Mouse (Mus musculus) hindbrain, embryonic 12.5 days (tissue): Measurements from ENCODE around the gene Vti1a. TPM values are rescaled to one million over a fixed set of nuclear protein-coding genes. Genes with fewer than 3 reads are reported as not detected.

Experiments
- ATAC-seq: fragments of 200-750 bp; cut with Nextera tagmentation; 2 replicates; pipeline ENCODE4 v1.8.0; 2017; ENCODE audit warnings: moderate TSS enrichment; ENCODE audit not compliant: low FRiP score
- H3K27ac ChIP-seq: fragments of 300-500 bp; sonication (generic); 2 replicates; pipeline ENCODE4 v1.5.1; 2016; ENCODE audit warnings: mild to moderate bottlenecking
- H3K27me3 ChIP-seq: fragments of 300-500 bp; sonication (generic); 2 replicates; pipeline ENCODE4 v1.6.1; 2016; ENCODE audit warnings: mild to moderate bottlenecking
- H3K36me3 ChIP-seq: fragments of 300-500 bp; sonication (generic); 2 replicates; pipeline ENCODE4 v1.6.1; 2016; ENCODE audit warnings: mild to moderate bottlenecking
- H3K4me1 ChIP-seq: fragments of 300-500 bp; sonication (generic); 2 replicates; pipeline ENCODE4 v1.6.1; 2016
- H3K4me2 ChIP-seq: fragments of 300-500 bp; sonication (generic); replicated peaks from 2 replicates; pipeline ENCODE4 v1.6.1; 2016; ENCODE audit warnings: mild to moderate bottlenecking
- H3K4me3 ChIP-seq: fragments of 300-500 bp; sonication (generic); 2 replicates; pipeline ENCODE4 v1.5.1; 2016; ENCODE audit warnings: mild to moderate bottlenecking
- H3K9ac ChIP-seq: fragments of 300-500 bp; sonication (generic); 2 replicates; pipeline ENCODE4 v1.6.1; 2016; ENCODE audit warnings: mild to moderate bottlenecking, moderate library complexity
- H3K9me3 ChIP-seq: fragments of 300-500 bp; sonication (generic); replicated peaks from 2 replicates; pipeline ENCODE4 v1.6.1; 2016; ENCODE audit warnings: mild to moderate bottlenecking
- WGBS: fragments of 180-500 bp; shearing (Covaris S2); methylation state at CpG from one replicate; pipeline ENCODE4 v1.1.7; 2016; 5-methylcytosine and 5-hydroxymethylcytosine counted together
- polyA plus RNA-seq: library from polyadenylated mRNA; unstranded; fragments of >200 nt; fragmentation: Nextera tagmentation; extraction: Ambion mirVana; gene quantifications from 2 replicates; pipeline ENCODE4 v1.2.1, GENCODE M21; 2016

Vti1a gene
- polyA plus RNA-seq, 1 experiment from 2014 or later: 32.3 TPM

GRCm38 (mm10) chr19:55556168-55556999 lies 240.3 kb downstream of the Vti1a start:
- H3K4me3 ChIP-seq: peak overlapping the region; percentile 13; the same call in 1 of the 2 replicates

DNA sequence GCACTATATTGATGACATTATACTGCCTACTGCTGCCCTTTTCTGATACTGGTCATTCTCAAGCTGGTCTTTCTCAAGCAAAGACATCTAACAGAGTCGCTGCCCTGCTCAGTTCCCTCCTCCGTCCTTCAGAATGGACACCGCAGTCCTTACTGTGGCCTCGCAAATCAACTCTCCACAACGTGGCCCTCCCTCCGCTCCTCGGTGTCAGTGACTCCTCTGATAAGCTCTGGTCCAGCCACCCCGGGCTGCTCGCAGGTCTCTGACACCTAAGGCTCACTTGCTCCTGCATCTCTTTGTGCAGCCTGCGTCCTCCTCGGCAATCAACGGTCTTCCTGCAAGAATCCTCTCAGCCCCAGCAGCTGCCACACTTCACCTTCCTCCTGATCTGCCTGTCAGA lies 243.2 kb downstream of the Vti1a start:
- Histone ChIP-seq H3K4me2 (no peak overlapping the region), H3K36me3 (no peaks in the 10 kb centered on the region), H3K27me3 (peaks cover 45% of the 10 kb centered on the region), H3K4me1 (peaks cover 27% of the 10 kb centered on the region), H3K9me3 (no peaks in the 10 kb centered on the region), H3K9ac (no peak overlapping the region), H3K4me3 (no peak overlapping the region), H3K27ac (no peak overlapping the region)
- 82% methylated on average over 12 of the region's 12 CpGs for WGBS
- no peak for ATAC-seq

More at GRCm38 (mm10) chr19:55556168-55556999, 240.3 kb downstream of the Vti1a start:
- Histone ChIP-seq H3K9me3 (no peaks in the 10 kb centered on the region), H3K4me1 (peaks cover 16% of the 10 kb centered on the region), H3K27ac (peak overlapping the region; percentile 60), H3K36me3 (no peaks in the 10 kb centered on the region), H3K4me2 (peak overlapping the region; percentile 36), H3K27me3 (peaks cover 51% of the 10 kb centered on the region), H3K9ac (no peak overlapping the region)
- 3% methylated on average over 21 of the region's 21 CpGs for WGBS
- ATAC-seq: peak; percentile 99

DNA sequence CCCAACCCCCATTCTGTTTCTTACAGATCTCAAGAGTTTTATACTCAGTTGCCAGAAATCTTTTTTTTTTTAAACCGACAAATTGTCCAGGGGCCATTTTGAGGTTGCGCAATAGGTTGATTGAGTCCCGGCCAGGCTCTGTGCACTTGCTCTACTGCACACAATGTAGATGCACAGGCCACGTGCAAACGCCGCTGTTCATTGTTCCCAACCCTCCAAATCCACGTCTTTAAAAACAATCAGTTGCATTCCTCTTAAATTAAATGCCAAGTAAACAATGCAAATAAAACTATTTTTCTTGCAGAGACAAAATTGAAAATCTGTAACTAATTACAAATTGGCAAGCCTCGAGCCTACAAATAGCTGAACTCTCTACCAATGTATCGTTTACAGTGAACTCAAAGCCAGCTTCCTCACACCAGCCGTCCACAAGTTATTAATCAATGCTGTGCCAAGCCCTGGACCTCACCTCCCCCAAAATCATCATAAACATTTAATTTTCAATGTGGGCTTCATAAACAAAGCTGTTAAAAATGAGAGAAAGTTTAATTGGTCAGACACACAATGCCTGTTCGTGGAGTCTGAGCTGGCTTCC lies 244.1 kb downstream of the Vti1a start:
- H3K4me2 ChIP-seq: no peak overlapping the region
- no peak overlapping the region for H3K9ac ChIP-seq
- H3K36me3 ChIP-seq: no peaks in the 10 kb centered on the region
- peaks cover 39% of the 10 kb centered on the region for H3K27me3 ChIP-seq
- ATAC-seq: no peak
- H3K27ac ChIP-seq: no peak overlapping the region
- H3K4me3 ChIP-seq: no peak overlapping the region
- no peaks in the 10 kb centered on the region for H3K9me3 ChIP-seq
- 82% methylated on average over 11 of the region's 11 CpGs for WGBS
- H3K4me1 ChIP-seq: peaks cover 27% of the 10 kb centered on the region

- Histone ChIP-seq H3K27ac (no peak overlapping the region), H3K9me3 (no peaks in the 10 kb centered on the region), H3K4me1 (peaks cover 16% of the 10 kb centered on the region), H3K27me3 (peaks cover 36% of the 10 kb centered on the region), H3K4me2 (no peak overlapping the region), H3K9ac (no peak overlapping the region), H3K36me3 (no peaks in the 10 kb centered on the region), H3K4me3 (no peak overlapping the region)
- WGBS: 86% methylated on average over 10 of the region's 10 CpGs
- no peak for ATAC-seq
These were observed 245.4 kb downstream of the Vti1a start for GRCm38 (mm10) chr19:55561469-55561868.

GRCm38 (mm10) chr19:55562487-55563147 lies 246.5 kb downstream of the Vti1a start:
- no peak overlapping the region for H3K27ac ChIP-seq
- no peak overlapping the region for H3K4me3 ChIP-seq
- no peak overlapping the region for H3K9ac ChIP-seq
- 90% methylated on average over 14 of the region's 14 CpGs for WGBS
- no peaks in the 10 kb centered on the region for H3K9me3 ChIP-seq
- peaks cover 15% of the 10 kb centered on the region for H3K4me1 ChIP-seq
- H3K27me3 ChIP-seq: peaks cover 36% of the 10 kb centered on the region
- ATAC-seq: no peak
- no peak overlapping the region for H3K4me2 ChIP-seq
- H3K36me3 ChIP-seq: no peaks in the 10 kb centered on the region

DNA sequence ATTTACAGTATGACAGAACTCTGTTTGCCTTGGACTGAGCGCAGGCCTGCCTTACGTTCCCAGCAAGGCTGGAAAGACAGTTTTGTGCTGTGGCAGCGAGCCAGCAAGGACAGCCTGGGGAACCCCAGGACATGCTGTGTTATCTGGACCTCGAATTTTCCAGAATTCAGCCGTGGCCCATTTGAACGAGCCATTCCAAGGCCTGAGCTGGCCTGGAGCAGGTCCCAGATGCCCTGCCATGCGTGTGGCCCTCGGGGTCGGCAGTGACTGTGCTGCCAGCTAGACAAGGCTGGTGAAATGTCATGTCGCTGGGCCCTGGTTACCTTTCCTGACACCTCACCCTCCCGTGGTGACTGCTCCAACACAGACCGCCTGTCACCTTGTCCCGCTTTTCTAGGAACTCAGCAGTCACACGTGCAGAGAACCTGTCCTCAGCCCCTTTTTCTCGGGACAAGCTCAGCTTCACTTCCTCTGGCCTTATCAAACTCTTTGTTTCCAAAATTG lies 247.1 kb downstream of the Vti1a start:
- ATAC-seq: no peak
- H3K9me3 ChIP-seq: no peaks in the 10 kb centered on the region
- H3K4me2 ChIP-seq: no peak overlapping the region
- peaks cover 15% of the 10 kb centered on the region for H3K4me1 ChIP-seq
- H3K36me3 ChIP-seq: no peaks in the 10 kb centered on the region
- H3K4me3 ChIP-seq: no peak overlapping the region
- peaks cover 36% of the 10 kb centered on the region for H3K27me3 ChIP-seq
- no peak overlapping the region for H3K9ac ChIP-seq
- H3K27ac ChIP-seq: no peak overlapping the region
- WGBS: 68% methylated on average over 15 of the region's 15 CpGs

DNA sequence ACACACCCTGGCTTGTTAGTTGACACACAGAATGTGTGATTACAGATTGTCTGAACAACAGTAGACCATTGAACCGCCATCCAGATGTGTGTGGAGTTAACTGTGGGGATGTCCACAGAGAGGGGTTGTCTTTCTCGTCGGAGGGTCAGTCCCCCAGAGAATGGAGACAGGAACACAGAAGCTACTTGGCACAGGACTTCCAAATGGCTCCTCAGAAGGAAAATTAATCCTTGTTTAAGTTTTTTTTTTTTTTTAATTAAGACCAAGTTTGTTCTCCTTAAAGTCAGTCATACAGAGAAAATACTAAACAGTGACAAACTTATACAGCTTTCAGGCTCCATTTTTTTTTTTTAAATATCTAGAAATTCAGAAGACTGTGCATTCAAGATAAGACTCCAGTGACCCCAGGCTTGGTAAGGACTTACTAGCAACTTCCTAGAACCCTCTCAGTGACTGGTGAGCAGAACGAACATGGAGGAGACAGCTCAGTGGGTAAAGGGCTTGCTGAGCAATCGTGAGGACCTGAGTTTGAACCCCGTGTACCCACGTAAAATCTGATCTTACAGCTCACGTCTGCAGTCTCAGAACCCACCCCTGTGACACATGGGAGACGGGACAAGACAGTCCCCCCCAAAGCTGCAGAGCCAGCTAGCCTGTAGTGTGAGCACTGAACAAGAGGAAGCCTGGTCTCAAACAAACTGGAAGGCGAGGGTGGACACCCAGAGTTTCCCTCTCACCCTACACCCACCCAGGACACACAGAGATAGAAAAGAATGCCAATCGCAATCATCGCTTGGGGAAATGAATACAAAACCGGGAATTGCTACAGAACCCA lies 248.2 kb downstream of the Vti1a start:
- Histone ChIP-seq H3K4me2 (no peak overlapping the region), H3K9ac (no peak overlapping the region), H3K9me3 (no peaks in the 10 kb centered on the region), H3K27me3 (peaks cover 34% of the 10 kb centered on the region), H3K27ac (no peak overlapping the region), H3K4me3 (no peak overlapping the region), H3K36me3 (no peaks in the 10 kb centered on the region), H3K4me1 (peaks cover 15% of the 10 kb centered on the region)
- WGBS: 72% methylated on average over 13 of the region's 13 CpGs
- ATAC-seq: no peak

- Histone ChIP-seq H3K27ac (no peak overlapping the region), H3K4me2 (no peak overlapping the region), H3K9me3 (no peaks in the 10 kb centered on the region), H3K9ac (no peak overlapping the region), H3K4me1 (peaks cover 15% of the 10 kb centered on the region), H3K27me3 (peaks cover 30% of the 10 kb centered on the region), H3K4me3 (no peak overlapping the region), H3K36me3 (no peaks in the 10 kb centered on the region)
- WGBS: 91% methylated on average over 11 of the region's 11 CpGs
- no peak for ATAC-seq
These were observed 249.0 kb downstream of the Vti1a start for GRCm38 (mm10) chr19:55565111-55565510.

- Histone ChIP-seq H3K4me2 (no peak overlapping the region), H3K9ac (no peak overlapping the region), H3K9me3 (no peaks in the 10 kb centered on the region), H3K4me3 (no peak overlapping the region), H3K36me3 (no peaks in the 10 kb centered on the region), H3K27me3 (peaks cover 26% of the 10 kb centered on the region), H3K4me1 (peaks cover 15% of the 10 kb centered on the region), H3K27ac (no peak overlapping the region)
- ATAC-seq: no peak
- WGBS: 73% methylated on average over 6 of the region's 6 CpGs
These were observed 249.7 kb downstream of the Vti1a start for GRCm38 (mm10) chr19:55565523-55566369.

- no peak for ATAC-seq
- WGBS: 77% methylated on average over 7 of the region's 7 CpGs
- H3K9me3 ChIP-seq: no peaks in the 10 kb centered on the region
- H3K36me3 ChIP-seq: no peaks in the 10 kb centered on the region
- H3K4me1 ChIP-seq: peaks cover 4% of the 10 kb centered on the region; the same call in 1 of the 2 replicates
- H3K4me3 ChIP-seq: no peak overlapping the region
- no peak overlapping the region for H3K27ac ChIP-seq
- H3K4me2 ChIP-seq: no peak overlapping the region
- H3K27me3 ChIP-seq: peaks cover 3% of the 10 kb centered on the region; the same call in 1 of the 2 replicates
- no peak overlapping the region for H3K9ac ChIP-seq
These were observed 253.0 kb downstream of the Vti1a start for GRCm38 (mm10) chr19:55569114-55569513.

- Histone ChIP-seq H3K4me1 (0 out of 2 replicates have a peak, but pooled peaks cover 4% of the 10 kb centered on the region), H3K27ac (no peak overlapping the region), H3K27me3 (peaks cover 3% of the 10 kb centered on the region; the same call in 1 of the 2 replicates), H3K4me3 (no peak overlapping the region), H3K4me2 (no peak overlapping the region), H3K36me3 (no peaks in the 10 kb centered on the region), H3K9me3 (no peaks in the 10 kb centered on the region), H3K9ac (no peak overlapping the region)
- no peak for ATAC-seq
- WGBS: 82% methylated on average over 12 of the region's 12 CpGs
These were observed 253.8 kb downstream of the Vti1a start for GRCm38 (mm10) chr19:55569894-55570293.
